Mouse (Mus musculus): Measurements from ENCODE around the gene S100a13.

Gene S100a13

GRCm38 (mm10) chr3:90555954-90556353 lies 41.7 kb downstream of the S100a13 start:
- DNase-seq (ENCODE audit: low spot score), result no peak

GRCm38 (mm10) chr3:90560008-90560628 lies 45.9 kb downstream of the S100a13 start, which contains the start of gene S100a3:
Gene S100a3, plus strand, starts transcription at chr3:90560578.
- no peak for DNase-seq (ENCODE audit: low spot score)
